Mouse (Mus musculus) heart, embryonic 13.5 days (tissue): ENCODE data around the gene Med25. TPM values are rescaled to one million over a fixed set of nuclear protein-coding genes. Genes with fewer than 3 reads are reported as not detected.

Experiments used
- ATAC-seq: fragments of 200-750 bp; cut with Nextera tagmentation; 2 replicates; pipeline ENCODE4 v1.8.0; 2017; ENCODE audit warnings: moderate TSS enrichment; ENCODE audit not compliant: insufficient number of reproducible peaks, low FRiP score, low TSS enrichment; ENCODE audit errors: extremely low read depth
- H3K27ac ChIP-seq: fragments of 300-500 bp; sonication (generic); replicated peaks from 2 replicates; pipeline ENCODE4 v1.5.1; 2015; ENCODE audit warnings: moderate library complexity, mild to moderate bottlenecking, inconsistent platforms
- H3K27me3 ChIP-seq: fragments of 300-500 bp; sonication (generic); replicated peaks from 2 replicates; pipeline ENCODE4 v1.6.1; 2015; ENCODE audit warnings: mild to moderate bottlenecking, inconsistent platforms
- H3K36me3 ChIP-seq: fragments of 300-500 bp; sonication (generic); 2 replicates; pipeline ENCODE4 v1.6.1; 2015; ENCODE audit warnings: mild to moderate bottlenecking, inconsistent platforms
- H3K4me1 ChIP-seq: fragments of 300-500 bp; sonication (generic); 2 replicates; pipeline ENCODE4 v1.6.1; 2015; ENCODE audit warnings: inconsistent platforms
- H3K4me2 ChIP-seq: fragments of 300-500 bp; sonication (generic); 2 replicates; pipeline ENCODE4 v1.6.1; 2015; ENCODE audit warnings: inconsistent platforms, mild to moderate bottlenecking, moderate library complexity
- H3K4me3 ChIP-seq: fragments of 300-500 bp; sonication (generic); 2 replicates; pipeline ENCODE4 v1.5.1; 2015; ENCODE audit warnings: moderate library complexity, mild to moderate bottlenecking, inconsistent platforms
- H3K9ac ChIP-seq: fragments of 300-500 bp; sonication (generic); 2 replicates; pipeline ENCODE4 v1.6.1; 2015; ENCODE audit warnings: inconsistent platforms, mild to moderate bottlenecking, moderate library complexity
- H3K9me3 ChIP-seq: fragments of 300-500 bp; sonication (generic); 2 replicates; pipeline ENCODE4 v1.6.1; 2016; ENCODE audit warnings: inconsistent platforms
- WGBS: fragments of 180-500 bp; shearing (Covaris S2); methylation state at CpG from one replicate; pipeline ENCODE4 v1.1.7; 2015; ENCODE audit warnings: mixed read lengths; 5-methylcytosine and 5-hydroxymethylcytosine counted together
- microRNA counts: library from miRNA; unstranded; fragments of <30 nt; microRNA quantifications from one replicate; lab custom pipeline; 2016
- microRNA-seq: library from miRNA; unstranded; fragments of <30 nt; microRNA quantifications from one replicate; pipeline ENCODE4, GENCODE M21; 2016
- polyA plus RNA-seq: library from polyadenylated mRNA; unstranded; fragments of >200 nt; fragmentation: Nextera tagmentation; extraction: Ambion mirVana; gene quantifications from 2 replicates; pipeline ENCODE4 v1.2.1, GENCODE M21; 2015

The Med25 gene
- polyA plus RNA-seq, 1 experiment from 2014 or later = 73.1 TPM

DNA sequence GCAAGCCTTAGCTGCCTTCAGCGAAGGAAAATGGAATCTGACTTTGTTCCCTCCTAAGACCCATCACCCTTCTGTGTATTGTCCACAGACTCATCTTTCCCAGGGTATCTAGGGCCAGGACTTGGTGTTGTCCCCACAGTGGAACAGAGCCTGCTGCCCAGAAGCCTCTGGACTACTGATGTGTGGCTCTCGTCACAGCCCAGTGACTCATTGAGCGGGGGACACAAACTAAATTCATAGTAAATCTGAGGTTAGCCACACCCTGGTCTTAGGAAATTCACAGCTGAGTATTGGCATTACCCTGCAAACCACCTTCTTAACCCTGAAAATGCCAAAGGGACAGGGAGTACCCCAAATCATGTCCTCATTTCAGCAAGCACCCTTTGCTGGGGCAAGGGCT, 65.7 kb downstream of the Med25 start:
- H3K4me2 ChIP-seq = no peak overlapping the region
- no peak for ATAC-seq
- no peak overlapping the region for H3K9ac ChIP-seq
- 89% methylated on average over 3 of the region's 3 CpGs for WGBS
- H3K9me3 ChIP-seq = no peaks in the 10 kb centered on the region
- no peaks in the 10 kb centered on the region for H3K27me3 ChIP-seq
- H3K27ac ChIP-seq = no peak overlapping the region
- peaks cover 46% of the 10 kb centered on the region for H3K4me1 ChIP-seq
- H3K4me3 ChIP-seq = no peak overlapping the region
- peaks cover 44% of the 10 kb centered on the region for H3K36me3 ChIP-seq

MicroRNAs within 50 kb of the gene (microRNA counts, 519-probe panel; counts per million panel counts)
- microRNA mmu-miR-707 (lab: Ali Mortazavi, UCI) = 209 counts per million, percentile 61 among the panel's probes with 10 or more counts

Small RNAs within 50 kb of the gene (microRNA-seq; reads per million reads assigned to microRNA genes)
- not detected for gene Mir707

Other genes starting within 250 kb of the Med25 start
- gene Myh14, start 221.9 kb downstream of the Med25 start, polyA plus RNA-seq = 0.59 and 0.99 TPM in 2 replicates
- gene Izumo2, start 184.0 kb downstream of the Med25 start, polyA plus RNA-seq = not detected in 2 replicates
- 30.7 and 34.7 TPM in 2 replicates for gene Vrk3, start 144.3 kb downstream of the Med25 start, polyA plus RNA-seq
- gene Zfp473, start 141.7 kb downstream of the Med25 start, polyA plus RNA-seq = 0.55 and 0.62 TPM in 2 replicates
- 77.5 and 80.3 TPM in 2 replicates for gene Nup62, start 76.6 kb downstream of the Med25 start, polyA plus RNA-seq
- gene Il4i1, start 76.3 kb downstream of the Med25 start, polyA plus RNA-seq = 0.51 and 0.70 TPM in 2 replicates
- 2.4 and 2.7 TPM in 2 replicates for gene Atf5, start 76.1 kb downstream of the Med25 start, polyA plus RNA-seq
- 96.5 and 101 TPM in 2 replicates for gene Akt1s1, start 43.7 kb downstream of the Med25 start, polyA plus RNA-seq
- gene Tbc1d17, start 43.6 kb downstream of the Med25 start, polyA plus RNA-seq = 56.1 and 57.0 TPM in 2 replicates
- gene Pnkp, start 35.6 kb downstream of the Med25 start, polyA plus RNA-seq = 24.0 and 24.3 TPM in 2 replicates
- 256 and 266 TPM in 2 replicates for gene Ptov1, start 22.9 kb downstream of the Med25 start, polyA plus RNA-seq
- gene Fuz, start 3.4 kb upstream of the Med25 start, polyA plus RNA-seq = 13.6 and 14.6 TPM in 2 replicates
- gene Ap2a1, start 36.8 kb upstream of the Med25 start, polyA plus RNA-seq = 55.5 and 56.8 TPM in 2 replicates
- 0.11 and 0.14 TPM in 2 replicates for gene Tsks, start 50.5 kb upstream of the Med25 start, polyA plus RNA-seq
- 9.8 and 10.3 TPM in 2 replicates for gene Cpt1c, start 82.1 kb upstream of the Med25 start, polyA plus RNA-seq
- 438 and 486 TPM in 2 replicates for gene Prmt1, start 93.9 kb upstream of the Med25 start, polyA plus RNA-seq
- gene Irf3, start 104.9 kb upstream of the Med25 start, polyA plus RNA-seq = 63.6 and 68.1 TPM in 2 replicates
- gene Bcl2l12, start 106.0 kb upstream of the Med25 start, polyA plus RNA-seq = 36.0 and 36.3 TPM in 2 replicates
- 27.0 and 27.1 TPM in 2 replicates for gene Scaf1, start 123.7 kb upstream of the Med25 start, polyA plus RNA-seq
- gene Rras, start 125.2 kb upstream of the Med25 start, polyA plus RNA-seq = 71.6 and 82.6 TPM in 2 replicates
- 6.8 and 7.1 TPM in 2 replicates for gene Prr12, start 160.2 kb upstream of the Med25 start, polyA plus RNA-seq
- 46.6 and 49.6 TPM in 2 replicates for gene Nosip, start 169.7 kb upstream of the Med25 start, polyA plus RNA-seq
- gene Prrg2, start 170.0 kb upstream of the Med25 start, polyA plus RNA-seq = 12.5 and 13.6 TPM in 2 replicates
- 271 and 277 TPM in 2 replicates for gene Rcn3, start 199.5 kb upstream of the Med25 start, polyA plus RNA-seq
- gene Fcgrt, start 211.1 kb upstream of the Med25 start, polyA plus RNA-seq = 38.0 and 38.1 TPM in 2 replicates
- gene Rps11, start 231.7 kb upstream of the Med25 start, polyA plus RNA-seq = 982 and 1,095 TPM in 2 replicates
- gene Rpl13a, start 236.0 kb upstream of the Med25 start, polyA plus RNA-seq = 688 and 785 TPM in 2 replicates
- gene Gm45713, start 243.5 kb upstream of the Med25 start, polyA plus RNA-seq = 0.17 TPM in 1 of 2 replicates, not detected in the other
- gene Flt3l, start 243.7 kb upstream of the Med25 start, polyA plus RNA-seq = 0.88 and 1.0 TPM in 2 replicates